Mouse (Mus musculus) CH12.LX (cell line): ENCODE measurements at regions not wholly inside any gene's neighbourhood (a gene's known extent, or its start where the extent isn't known, plus 50 kb on each side); places are given as distances from the start of the nearest gene placed in this dataset.

ENCODE experiments used
- BHLHE40 ChIP-seq: IDR thresholded peaks from 2 replicates; pipeline ENCODE4 v1.6.1; 2011; ENCODE audit warnings: mild to moderate bottlenecking, low read depth, low read length, improper control_type of control experiment
- CTCF ChIP-seq, 2 experiments: IDR thresholded peaks in 1 of 2; conservative IDR thresholded peaks in 1 of 2; 2 replicates each; pipeline ENCODE4 v1.5.1; 2011 to 2012; ENCODE audit warnings: low read depth in 2 of 2, low read length in 2 of 2, improper control_type of control experiment in 1 of 2, inconsistent platforms in 1 of 2, mild to moderate bottlenecking in 1 of 2, moderate library complexity in 1 of 2
- EP300 ChIP-seq: IDR thresholded peaks from 2 replicates; pipeline ENCODE4 v1.6.1; 2011; ENCODE audit warnings: low read length, improper control_type of control experiment
- HCFC1 ChIP-seq: IDR thresholded peaks from 2 replicates; pipeline ENCODE4 v1.6.1; 2012; ENCODE audit warnings: low read depth, mild to moderate bottlenecking, inconsistent platforms, low read length, improper control_type of control experiment
- IRF4 ChIP-seq: IDR thresholded peaks from 2 replicates; pipeline ENCODE4 v1.6.1; 2014; ENCODE audit warnings: low read depth, mild to moderate bottlenecking, inconsistent platforms, low read length, improper control_type of control experiment
- JUND ChIP-seq: conservative IDR thresholded peaks from 2 replicates; pipeline ENCODE4 v1.6.1; 2011; ENCODE audit warnings: low read depth, low read length, improper control_type of control experiment
- MAX ChIP-seq: IDR thresholded peaks from 2 replicates; pipeline ENCODE4 v1.6.1; 2011; ENCODE audit warnings: low read length, improper control_type of control experiment
- MEF2A ChIP-seq: IDR thresholded peaks from 2 replicates; pipeline ENCODE4 v1.6.1; 2014; ENCODE audit warnings: low read depth, mild to moderate bottlenecking, inconsistent platforms, low read length, improper control_type of control experiment, borderline replicate concordance
- NELFE ChIP-seq: IDR thresholded peaks from 2 replicates; pipeline ENCODE4 v1.6.1; 2011; ENCODE audit warnings: low read depth, low read length, improper control_type of control experiment
- POLR2A ChIP-seq: IDR thresholded peaks from 2 replicates; pipeline ENCODE4 v1.6.1; 2011; ENCODE audit warnings: low read depth, mild to moderate bottlenecking, improper control_type of control experiment, low read length
- RAD21 ChIP-seq: IDR thresholded peaks from 2 replicates; pipeline ENCODE4 v1.6.1; 2011; ENCODE audit warnings: low read depth, mild to moderate bottlenecking, low read length, improper control_type of control experiment, moderate library complexity
- SMC3 ChIP-seq: IDR thresholded peaks from 2 replicates; pipeline ENCODE4 v1.6.1; 2011; ENCODE audit warnings: low read depth, low read length, improper control_type of control experiment
- USF2 ChIP-seq: conservative IDR thresholded peaks from 2 replicates; pipeline ENCODE4 v1.6.1; 2011; ENCODE audit warnings: low read depth, low read length, improper control_type of control experiment
- ZC3H11A ChIP-seq: IDR thresholded peaks from 2 replicates; pipeline ENCODE4 v1.6.1; 2012; ENCODE audit warnings: low read depth, mild to moderate bottlenecking, inconsistent platforms, low read length, improper control_type of control experiment

GRCm38 (mm10) chr4:71841833-71842232 lies 84.1 kb upstream of the Gm11232 start:
- no peak for TF ChIP-seq SMC3
- TF ChIP-seq NELFE, result no peak
- no peak for TF ChIP-seq CTCF (conservative IDR thresholded peaks at IDR 0.05 in 1 of 2, IDR thresholded peaks at IDR 0.05 in 1 of 2; ENCODE audit: low read depth in 2 of 2, low read length in 2 of 2)
- TF ChIP-seq USF2, result no peak
- no peak for TF ChIP-seq MAX
- no peak for TF ChIP-seq JUND
- no peak for TF ChIP-seq EP300
- no peak for TF ChIP-seq POLR2A
- TF ChIP-seq ZC3H11A, result no peak
- no peak for TF ChIP-seq RAD21
- no peak for TF ChIP-seq HCFC1
- no peak for TF ChIP-seq IRF4
- TF ChIP-seq BHLHE40, result no peak
- no peak for TF ChIP-seq MEF2A
